Mouse (Mus musculus) embryonic fibroblast, embryonic 13.5 days (primary cell): Measurements from ENCODE around the gene Tirap.

Source experiments
- CTCF ChIP-seq: IDR thresholded peaks from 2 replicates; pipeline ENCODE4 v1.5.1; 2011; ENCODE audit warnings: mild to moderate bottlenecking, control low read depth, low read length, moderate library complexity, borderline replicate concordance; ENCODE audit not compliant: insufficient read depth
- POLR2A ChIP-seq: IDR thresholded peaks from 2 replicates; pipeline ENCODE4 v1.6.1; 2011; ENCODE audit warnings: low read depth, mild to moderate bottlenecking, control low read depth, low read length, moderate library complexity

GRCm38 (mm10) chr9:35238915-35239571 lies 39.0 kb upstream of the Tirap start:
- no peak for TF ChIP-seq CTCF
- TF ChIP-seq POLR2A, result no peak
